Mouse (Mus musculus) B cell, adult 2 months (primary cell): ENCODE data around the gene Bsg.
"Not testable (repeated sequence)": the region's sequence is repeated elsewhere in the genome, so short reads cannot be mapped to it uniquely, and the experiment has no call there.

Experiments used
- DNase-seq, 2 experiments: peaks; one replicate each; pipeline ENCODE4 v3.0.0; 2022

Bsg gene

GRCm38 (mm10) chr10:79682916-79683582 is 21.2 kb upstream of the Bsg start:
- DNase-seq: peak; percentile 56 to 57

DNA sequence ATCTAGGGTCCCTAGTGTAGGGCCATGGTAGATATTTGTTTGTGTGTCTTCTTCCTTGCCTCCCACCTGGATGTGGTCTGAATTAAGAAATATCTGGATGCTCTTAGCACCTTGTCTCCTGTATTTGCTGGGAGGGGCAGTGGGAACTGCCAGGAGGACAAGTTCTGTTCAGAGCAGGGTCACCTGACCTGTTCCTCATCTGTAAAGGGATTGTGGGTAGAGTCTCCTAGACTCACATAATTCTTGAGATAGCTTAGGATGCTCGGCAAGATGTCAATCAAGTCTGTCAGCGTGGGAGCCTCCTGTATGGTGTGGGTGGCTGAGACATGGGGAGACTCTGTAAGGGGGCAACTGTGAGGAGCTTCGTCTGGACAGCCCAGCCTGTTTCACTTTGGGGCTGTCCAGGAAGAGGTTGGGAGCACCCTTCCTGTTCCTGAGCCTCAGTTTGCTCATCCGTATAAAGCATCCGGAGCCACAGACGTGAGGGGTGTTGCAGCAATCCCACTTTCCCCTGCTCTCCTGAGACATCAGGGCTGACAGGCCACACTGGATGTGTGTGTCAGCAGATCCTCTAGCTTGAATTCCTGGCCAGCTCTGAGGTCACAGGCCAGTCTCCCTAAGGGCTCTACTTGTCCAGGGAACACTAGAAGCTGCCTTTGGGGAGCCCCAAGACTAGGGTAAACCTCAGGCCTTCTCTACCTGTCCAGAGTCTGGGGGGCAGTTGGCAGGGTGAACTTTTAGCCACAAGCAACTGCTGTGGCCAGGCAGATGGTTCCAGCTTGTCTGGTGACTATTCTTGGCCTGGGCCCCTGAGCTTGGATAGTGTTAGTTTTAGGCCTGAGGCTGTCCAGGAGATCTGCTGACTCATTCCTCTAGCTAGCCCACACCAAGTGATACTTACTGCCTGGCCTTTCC is 20.3 kb upstream of the Bsg start:
- no peak for DNase-seq

- no peak for DNase-seq
Measured at GRCm38 (mm10) chr10:79684770-79685600, 19.3 kb upstream of the Bsg start.

- DNase-seq: no peak
Measured at GRCm38 (mm10) chr10:79686219-79686618, 18.1 kb upstream of the Bsg start.

DNA sequence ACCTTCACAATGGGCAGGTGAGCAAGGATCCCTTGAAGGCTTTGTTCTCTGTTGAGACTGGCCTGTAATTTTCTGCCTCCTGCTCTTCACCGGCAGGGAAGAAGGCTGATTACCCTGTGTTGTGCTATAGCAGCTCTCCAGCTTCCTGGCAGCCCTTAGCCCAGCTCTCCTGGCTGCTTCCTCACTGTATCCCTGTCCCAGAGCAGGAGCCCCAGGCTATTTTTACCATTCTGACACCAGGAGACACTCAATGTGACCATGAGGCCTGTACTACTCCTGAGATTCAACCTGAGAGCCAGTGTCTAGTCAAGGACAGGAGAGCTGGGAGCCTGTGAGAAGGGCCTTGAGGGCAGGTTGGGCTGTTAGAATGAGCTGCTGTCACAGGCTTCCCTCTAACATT is 17.6 kb upstream of the Bsg start:
- DNase-seq: no peak

GRCm38 (mm10) chr10:79687513-79687912 is 16.8 kb upstream of the Bsg start:
- DNase-seq: no peak

GRCm38 (mm10) chr10:79688720-79689119 is 15.6 kb upstream of the Bsg start, which contains the start of gene Gzmm:
Gene Gzmm (plus strand): TSS chr10:79689020.
- DNase-seq: no peak

DNA sequence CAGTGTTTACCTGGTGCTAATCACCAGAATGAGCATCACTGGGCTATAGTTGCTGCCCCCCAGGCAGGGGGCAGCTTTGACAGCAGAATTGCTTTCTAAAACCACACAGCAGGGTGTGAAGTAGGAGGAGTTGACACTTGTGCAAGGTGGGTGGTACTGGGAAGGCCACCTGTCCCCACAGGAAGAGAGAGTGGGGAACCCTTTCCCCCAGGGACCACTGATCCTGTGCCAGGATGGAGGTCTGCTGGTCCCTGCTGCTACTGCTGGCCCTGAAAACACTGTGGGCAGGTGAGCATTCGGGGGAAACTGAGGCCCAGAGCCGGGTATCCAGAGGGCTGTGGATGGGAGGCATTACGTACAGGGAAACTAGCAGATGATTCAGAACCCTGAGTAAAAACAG is 15.1 kb upstream of the Bsg start:
- no peak for DNase-seq

DNA sequence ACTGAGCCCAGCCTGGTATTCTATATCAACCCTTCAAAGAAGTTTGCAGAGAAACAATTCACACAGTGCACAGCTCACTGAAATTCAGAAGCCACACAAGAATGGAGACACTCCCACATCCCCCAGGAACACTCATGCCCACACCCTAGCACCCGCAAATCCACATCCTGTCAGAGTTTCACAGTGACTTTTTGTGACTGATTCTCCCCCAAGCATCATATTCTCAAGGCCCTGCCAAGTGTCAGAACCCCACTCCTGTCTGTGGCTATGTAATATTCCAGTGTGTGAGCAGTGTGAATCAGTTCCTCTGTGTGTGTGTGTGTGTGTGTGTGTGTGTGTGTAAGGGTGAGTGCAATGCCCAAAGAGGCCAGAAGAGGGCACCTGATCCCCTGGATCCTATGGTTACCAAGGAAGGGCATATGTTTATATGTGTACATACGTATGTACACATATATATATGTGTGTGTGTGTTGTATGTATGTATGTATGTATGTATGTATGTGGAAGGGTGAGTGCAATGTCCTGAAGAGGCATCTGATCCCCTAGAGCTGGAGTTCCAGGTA is 12.2 kb upstream of the Bsg start:
- DNase-seq: peak in 1 of 2 experiments; percentile 33

DNA sequence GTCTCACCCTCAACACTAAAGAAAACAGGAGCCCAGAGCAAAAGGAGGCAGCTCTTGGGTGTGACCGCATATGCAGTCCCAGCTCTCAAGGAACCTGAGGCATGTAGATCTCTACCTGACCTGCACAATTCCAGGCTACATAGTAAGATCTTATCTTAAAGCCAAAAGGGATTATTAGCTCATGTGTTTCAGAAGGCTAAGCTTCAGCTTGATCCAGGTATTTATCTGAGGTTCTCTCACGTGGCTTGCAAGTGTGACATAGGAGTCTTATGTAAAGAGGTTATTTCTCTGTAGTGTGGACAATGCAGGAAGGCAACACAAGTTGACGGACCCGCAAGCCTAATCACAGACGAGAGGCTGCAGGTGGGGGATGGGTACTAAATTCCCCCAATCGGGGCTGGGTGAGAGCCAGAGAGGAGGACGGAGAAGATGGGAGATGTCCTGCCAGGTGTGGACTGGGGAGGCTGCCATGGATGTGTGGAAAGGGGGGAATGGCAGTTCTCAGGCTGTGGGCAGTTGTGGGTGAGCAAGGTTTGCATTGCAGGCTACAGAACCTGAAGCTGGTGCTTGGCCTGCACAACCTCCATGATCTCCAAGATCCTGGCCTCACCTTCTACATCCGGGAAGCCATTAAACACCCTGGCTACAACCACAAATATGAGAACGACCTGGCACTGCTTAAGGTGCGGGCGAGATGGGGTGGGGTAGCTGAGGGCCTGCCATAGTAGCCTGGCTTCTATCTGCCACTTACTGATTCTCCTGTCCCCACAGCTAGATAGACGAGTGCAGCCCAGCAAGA is 10.5 kb upstream of the Bsg start:
- no peak for DNase-seq

DNA sequence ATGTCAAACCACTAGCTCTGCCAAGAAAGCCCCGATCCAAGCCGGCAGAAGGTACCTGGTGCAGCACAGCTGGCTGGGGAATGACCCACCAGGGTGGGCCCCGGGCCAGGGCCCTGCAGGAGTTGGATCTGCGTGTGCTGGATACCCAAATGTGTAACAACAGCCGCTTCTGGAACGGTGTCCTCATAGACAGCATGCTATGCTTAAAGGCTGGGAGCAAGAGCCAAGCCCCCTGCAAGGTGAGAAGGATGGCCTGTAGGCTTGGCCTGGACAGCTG is 10.0 kb upstream of the Bsg start:
- no peak for DNase-seq

DNA sequence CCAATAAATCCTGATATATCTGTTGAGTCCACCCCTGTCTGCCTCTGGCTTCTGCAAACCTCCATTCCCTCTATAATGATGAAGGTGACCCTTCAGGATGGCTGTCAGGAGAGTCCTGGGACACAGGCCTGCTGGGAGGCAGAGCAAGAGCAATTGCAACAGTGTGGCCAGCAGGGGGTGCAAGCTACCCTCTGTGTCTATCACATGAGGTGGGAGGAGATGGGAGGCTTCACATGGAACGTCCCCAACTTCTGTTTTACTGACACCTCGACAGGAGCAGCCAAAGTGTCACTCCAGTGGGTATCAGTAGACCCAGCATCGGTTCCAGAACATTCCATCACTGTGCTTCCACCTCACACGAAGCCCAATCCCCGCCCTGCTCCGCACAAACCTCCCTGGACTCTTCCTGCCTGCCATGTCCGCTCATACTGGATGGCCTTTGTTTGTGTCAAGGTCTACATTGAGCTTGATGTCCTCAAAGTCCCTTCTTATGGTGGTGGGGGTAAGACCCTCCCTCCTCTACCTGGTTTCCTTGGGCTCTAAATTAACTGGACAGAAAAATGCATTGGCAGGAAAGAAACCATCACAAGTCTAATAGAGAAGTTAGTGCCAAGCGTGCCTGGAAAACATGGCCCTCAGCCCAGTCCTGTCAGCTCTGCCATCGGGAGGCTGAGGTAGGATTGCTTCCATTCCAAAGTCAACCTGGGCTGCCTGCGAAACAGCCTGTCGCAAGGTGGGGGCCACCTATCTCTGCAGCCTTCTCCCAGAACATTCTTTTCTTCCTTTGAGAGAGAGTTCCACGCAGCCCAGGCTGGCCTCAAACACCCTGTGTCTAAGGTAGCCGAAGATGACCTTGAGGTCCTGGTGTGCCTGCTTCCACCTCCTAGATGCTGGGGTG is 8.8 kb upstream of the Bsg start:
- DNase-seq: peak; percentile 81 to 82

DNA sequence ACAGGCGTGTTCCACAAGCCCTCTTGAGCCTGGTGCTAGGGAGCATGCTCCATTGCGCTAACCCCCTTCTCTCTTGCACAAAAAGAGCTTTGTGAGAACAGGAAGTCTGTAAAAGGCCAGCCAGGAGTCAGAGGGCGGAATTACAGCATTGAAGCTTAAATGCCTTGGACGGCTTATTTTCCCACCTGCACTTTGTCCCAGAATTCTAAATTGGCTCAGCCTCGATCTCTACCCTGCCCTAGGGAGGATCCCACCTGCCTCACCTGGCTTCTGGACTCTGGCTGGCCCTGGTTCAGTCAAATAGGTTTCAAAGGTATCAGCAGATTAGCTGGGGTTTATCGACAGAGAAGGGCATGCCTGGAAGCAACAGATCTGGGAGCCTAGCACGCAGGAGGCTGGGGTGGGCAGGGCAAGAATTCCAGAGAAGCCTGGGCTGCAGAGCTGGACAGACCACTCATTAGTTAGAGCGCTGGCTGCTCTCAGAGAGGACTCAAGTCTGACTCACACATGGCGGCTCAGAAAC is 8.1 kb upstream of the Bsg start:
- no peak for DNase-seq

- DNase-seq: no peak
Measured at GRCm38 (mm10) chr10:79697916-79698315, 6.4 kb upstream of the Bsg start.

DNA sequence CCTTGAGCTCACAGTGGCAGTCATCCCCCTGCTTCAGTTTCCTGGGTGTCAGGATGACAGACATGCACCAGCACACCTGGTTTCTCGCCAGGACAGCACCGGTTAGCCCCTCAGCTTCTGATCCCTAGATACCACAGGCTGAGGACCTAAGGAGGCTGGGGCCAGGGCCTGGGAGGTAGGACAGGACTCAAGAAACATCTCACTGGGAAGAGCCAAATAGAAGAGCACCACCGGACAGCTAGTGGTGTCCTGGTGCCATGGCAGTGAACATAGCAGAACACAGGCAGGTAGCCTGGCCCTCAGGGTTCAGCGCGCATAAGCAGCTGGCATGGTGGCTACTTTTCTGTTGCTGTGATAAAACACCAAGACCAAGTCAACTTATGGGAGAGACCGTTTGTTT is 5.8 kb upstream of the Bsg start:
- no peak for DNase-seq

- DNase-seq: no peak
Measured at GRCm38 (mm10) chr10:79700676-79701075, 3.6 kb upstream of the Bsg start.

GRCm38 (mm10) chr10:79701443-79702129 is 2.7 kb upstream of the Bsg start:
- DNase-seq: no peak

DNA sequence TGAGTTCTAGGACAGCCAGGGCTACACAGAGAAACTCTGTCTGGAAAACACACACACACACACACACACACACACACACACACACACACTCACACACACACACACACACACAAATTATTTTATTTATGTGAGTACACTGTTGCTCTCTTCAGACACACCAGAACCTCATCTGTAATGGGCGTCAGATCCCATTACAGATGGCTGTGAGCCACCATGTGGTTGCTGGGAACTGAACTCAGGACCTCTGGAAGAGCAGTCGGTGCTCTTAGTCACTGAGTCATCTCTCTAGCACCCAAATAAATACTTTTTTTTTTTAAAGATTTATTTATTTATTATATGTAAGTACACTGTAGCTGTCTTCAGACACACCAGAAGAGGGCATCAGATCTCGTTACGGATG is 1.3 kb upstream of the Bsg start:
- DNase-seq: not testable (repeated sequence)

DNA sequence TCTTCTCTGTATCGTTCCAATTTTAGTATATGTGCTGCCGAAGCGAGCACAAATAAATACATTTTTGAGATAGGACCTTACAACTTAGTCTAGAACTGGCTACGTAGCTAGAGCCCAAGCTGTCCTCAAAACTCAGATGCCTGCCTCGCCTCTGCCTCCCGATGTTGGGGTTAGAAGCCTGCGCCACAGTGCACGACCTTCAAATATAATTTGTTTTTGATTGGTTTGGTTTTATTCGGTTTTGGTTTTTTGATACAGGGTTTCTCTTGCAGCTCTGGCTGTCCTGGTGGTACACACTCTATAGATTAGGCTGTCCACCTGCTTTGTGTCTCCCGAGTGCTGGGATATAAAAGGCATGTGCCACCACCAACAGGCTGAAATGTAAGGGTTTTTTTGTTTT is 750 bp upstream of the Bsg start:
- no peak for DNase-seq

DNA sequence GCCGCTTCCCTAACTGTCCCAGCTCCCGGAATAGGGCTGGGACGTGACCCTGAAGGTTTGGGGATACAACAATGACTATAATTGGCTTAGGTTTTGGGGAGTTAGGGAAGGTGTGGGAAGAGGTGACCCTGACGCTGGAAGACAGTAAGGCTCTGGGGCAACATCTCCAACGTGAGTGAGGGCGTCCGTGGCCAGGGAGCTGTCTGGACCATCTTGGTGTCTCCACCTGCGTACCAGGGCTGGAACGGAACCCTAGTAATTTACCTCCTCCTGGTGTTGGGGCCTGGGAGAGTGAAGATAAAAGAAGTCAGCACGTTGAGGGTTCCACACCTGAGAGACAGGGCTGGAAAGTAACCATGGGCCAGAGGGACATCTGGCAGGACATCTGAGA is 674 bp downstream of the Bsg start:
- no peak for DNase-seq
